Mouse (Mus musculus) kidney, postnatal 0 days (tissue): Measurements from ENCODE around the gene Ablim2. TPM values are rescaled to one million over a fixed set of nuclear protein-coding genes. Genes with fewer than 3 reads are reported as not detected.

Experiments used
- ATAC-seq: fragments of 200-750 bp; cut with Nextera tagmentation; replicated peaks from 2 replicates; pipeline ENCODE4 v1.8.0; 2017; ENCODE audit warnings: low read depth, moderate number of reproducible peaks, moderate TSS enrichment, moderate library complexity; ENCODE audit not compliant: low FRiP score
- DNase-seq: peaks from one replicate; pipeline ENCODE4 v3.0.0-alpha.2; 2016; ENCODE audit warnings: low spot score
- H3K27ac ChIP-seq: fragments of 300-500 bp; sonication (generic); 2 replicates; pipeline ENCODE4 v1.5.1; 2014; ENCODE audit warnings: mild to moderate bottlenecking
- H3K27me3 ChIP-seq: fragments of 300-500 bp; sonication (generic); 2 replicates; pipeline ENCODE4 v1.6.1; 2014; ENCODE audit warnings: low read length, mixed read lengths; ENCODE audit not compliant: insufficient read depth
- H3K36me3 ChIP-seq: fragments of 300-500 bp; sonication (generic); 2 replicates; pipeline ENCODE4 v1.6.1; 2014; ENCODE audit warnings: low read length, mixed read lengths; ENCODE audit not compliant: insufficient read depth
- H3K4me1 ChIP-seq: fragments of 300-500 bp; sonication (generic); replicated peaks from 2 replicates; pipeline ENCODE4 v1.6.1; 2014; ENCODE audit warnings: antibody characterized with exemption, low read length, mixed read lengths; ENCODE audit not compliant: insufficient read depth
- H3K4me2 ChIP-seq: fragments of 300-500 bp; sonication (generic); 2 replicates; pipeline ENCODE4 v1.6.1; 2014; ENCODE audit warnings: mild to moderate bottlenecking, low read length, moderate library complexity, mixed read lengths
- H3K4me3 ChIP-seq: fragments of 300-500 bp; sonication (generic); replicated peaks from 2 replicates; pipeline ENCODE4 v1.5.1; 2014; ENCODE audit warnings: low read depth, low read length
- H3K9ac ChIP-seq: fragments of 300-500 bp; sonication (generic); 2 replicates; pipeline ENCODE4 v1.6.1; 2014; ENCODE audit warnings: low read depth, low read length
- H3K9me3 ChIP-seq: fragments of 300-500 bp; sonication (generic); replicated peaks from 2 replicates; pipeline ENCODE4 v1.6.1; 2016; ENCODE audit warnings: low read length, inconsistent platforms, mixed read lengths
- CTCF ChIP-seq: IDR thresholded peaks from 2 replicates; pipeline ENCODE4 v1.5.1; 2016; ENCODE audit warnings: antibody characterized with exemption, low read depth, mild to moderate bottlenecking, moderate library complexity
- WGBS: fragments of 180-500 bp; shearing (Covaris S2); extraction: QIAGEN DNeasy Blood & Tissue Kit; methylation state at CpG from one replicate; pipeline ENCODE4 v1.1.7; 2014; 5-methylcytosine and 5-hydroxymethylcytosine counted together
- polyA plus RNA-seq: library from polyadenylated mRNA; unstranded; fragments of >200 nt; fragmentation: Nextera tagmentation; extraction: Ambion mirVana; gene quantifications from 2 replicates; pipeline ENCODE4 v1.2.1, GENCODE M21; 2015

Ablim2 gene
- polyA plus RNA-seq, 1 experiment from 2014 or later, result 3.9 TPM

DNA sequence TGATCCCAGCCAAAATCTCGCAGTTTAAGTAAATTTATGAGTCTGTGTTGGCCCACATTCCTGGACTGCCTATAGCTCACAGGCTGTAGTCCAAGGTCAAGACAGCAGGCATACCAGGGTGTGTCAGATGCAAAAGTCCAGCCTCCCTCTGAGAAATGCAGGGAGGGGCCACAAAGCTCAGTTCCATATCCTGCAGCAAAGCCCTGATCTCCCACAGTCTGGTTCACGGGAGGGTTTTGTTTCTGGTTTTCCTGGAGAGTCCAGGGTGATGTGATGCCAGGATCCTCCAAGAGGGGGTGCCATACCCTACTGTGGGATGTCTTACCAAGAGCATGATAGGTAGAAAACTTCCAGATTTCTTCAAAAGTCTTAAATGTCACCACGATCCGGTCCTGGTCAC lies 39.7 kb upstream of the Ablim2 start:
- ATAC-seq, result peak; percentile 40; the same call in 1 of the 2 replicates
- no peak overlapping the region; the same call in 1 of the 2 replicates for H3K27ac ChIP-seq
- peaks cover 4% of the 10 kb centered on the region; the same call in 1 of the 2 replicates for H3K4me1 ChIP-seq
- peak; percentile 71 for TF ChIP-seq CTCF
- no peak overlapping the region for H3K4me2 ChIP-seq
- H3K36me3 ChIP-seq, result peaks cover 9% of the 10 kb centered on the region; the same call in 1 of the 2 replicates
- peak; percentile 83 for DNase-seq
- no peaks in the 10 kb centered on the region for H3K27me3 ChIP-seq
- no peaks in the 10 kb centered on the region for H3K9me3 ChIP-seq
- no peak overlapping the region for H3K4me3 ChIP-seq
- WGBS, result 23% methylated on average over 4 of the region's 4 CpGs
- no peak overlapping the region for H3K9ac ChIP-seq

DNA sequence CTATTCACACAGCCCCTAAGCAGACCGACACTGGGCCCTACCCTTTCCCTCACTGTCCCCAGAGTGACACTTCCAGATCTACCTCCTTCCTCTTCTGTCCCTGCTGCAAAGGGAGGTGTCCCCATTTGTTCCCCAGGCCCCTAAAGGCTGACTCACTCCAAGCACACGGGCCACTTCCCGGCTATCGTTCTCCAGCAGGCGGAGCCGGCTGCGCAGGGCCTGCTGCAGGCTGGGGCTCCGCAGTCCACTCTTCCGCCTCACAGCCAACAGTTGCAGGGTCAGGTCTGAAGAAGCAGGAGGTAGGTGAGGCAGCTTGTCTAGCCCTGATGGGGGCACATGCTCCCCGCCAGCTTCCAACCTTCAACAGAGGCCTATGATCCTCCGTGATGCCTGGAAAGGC lies 38.9 kb upstream of the Ablim2 start:
- H3K4me1 ChIP-seq, result peaks cover 4% of the 10 kb centered on the region; the same call in 1 of the 2 replicates
- H3K27ac ChIP-seq, result no peak overlapping the region
- H3K4me2 ChIP-seq, result no peak overlapping the region
- DNase-seq (no peak), ATAC-seq (no peak)
- WGBS, result 68% methylated on average over 11 of the region's 11 CpGs
- peak; percentile 13; the same call in 1 of the 2 replicates for TF ChIP-seq CTCF
- no peak overlapping the region for H3K9ac ChIP-seq
- H3K9me3 ChIP-seq, result no peaks in the 10 kb centered on the region
- no peaks in the 10 kb centered on the region for H3K27me3 ChIP-seq
- H3K36me3 ChIP-seq, result peaks cover 9% of the 10 kb centered on the region; the same call in 1 of the 2 replicates
- no peak overlapping the region for H3K4me3 ChIP-seq

DNA sequence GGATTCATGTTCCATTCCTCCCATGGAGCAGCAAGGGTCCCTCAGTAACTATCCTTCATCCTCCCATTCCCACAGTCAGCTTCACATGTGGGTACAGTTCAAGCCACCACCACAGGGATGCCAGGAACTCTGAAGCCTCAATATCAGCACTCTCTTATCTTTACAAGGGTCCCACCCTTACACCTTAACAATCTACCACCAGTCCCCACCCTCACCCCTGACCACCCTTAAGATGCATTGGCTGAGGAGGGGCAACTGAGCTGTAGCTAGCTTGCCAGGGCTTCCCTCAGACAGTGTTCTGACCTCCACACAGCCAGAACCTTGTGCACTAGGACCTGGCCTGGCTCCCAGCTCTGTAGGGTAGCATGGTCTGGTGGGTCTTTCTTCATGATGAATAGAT lies 38.3 kb upstream of the Ablim2 start:
- no peak overlapping the region for H3K9ac ChIP-seq
- no peaks in the 10 kb centered on the region for H3K27me3 ChIP-seq
- peaks cover 4% of the 10 kb centered on the region; the same call in 1 of the 2 replicates for H3K4me1 ChIP-seq
- DNase-seq (no peak), ATAC-seq (no peak)
- TF ChIP-seq CTCF, result no peak
- H3K9me3 ChIP-seq, result no peaks in the 10 kb centered on the region
- no peak overlapping the region for H3K4me2 ChIP-seq
- H3K27ac ChIP-seq, result no peak overlapping the region
- peaks cover 9% of the 10 kb centered on the region; the same call in 1 of the 2 replicates for H3K36me3 ChIP-seq
- no peak overlapping the region for H3K4me3 ChIP-seq

DNA sequence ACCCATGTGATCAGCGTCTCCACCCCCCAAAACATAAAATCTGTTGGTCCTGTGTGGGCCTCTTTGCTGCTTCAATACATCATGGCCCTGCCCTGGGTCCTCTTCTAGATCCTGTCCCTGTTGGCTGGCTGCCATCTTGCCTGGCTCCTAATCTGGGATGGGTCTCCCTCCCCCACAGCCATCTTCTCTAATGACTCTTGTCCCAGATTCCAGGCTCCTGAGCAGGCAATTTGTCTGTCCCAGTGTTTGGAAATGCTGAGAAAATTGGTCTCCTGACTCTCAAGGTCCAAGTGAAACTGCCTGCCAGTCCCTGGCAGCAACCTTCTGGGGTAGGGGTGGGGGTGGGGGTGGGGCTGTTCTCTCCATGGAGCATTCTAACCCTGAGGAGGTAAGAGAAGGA lies 37.8 kb upstream of the Ablim2 start:
- no peak for TF ChIP-seq CTCF
- H3K4me1 ChIP-seq, result peaks cover 4% of the 10 kb centered on the region; the same call in 1 of the 2 replicates
- no peaks in the 10 kb centered on the region for H3K9me3 ChIP-seq
- ATAC-seq (no peak), DNase-seq (no peak)
- no peaks in the 10 kb centered on the region for H3K27me3 ChIP-seq
- H3K4me3 ChIP-seq, result no peak overlapping the region
- no peak overlapping the region for H3K4me2 ChIP-seq
- no peak overlapping the region for H3K27ac ChIP-seq
- peaks cover 9% of the 10 kb centered on the region; the same call in 1 of the 2 replicates for H3K36me3 ChIP-seq
- WGBS, result 93% methylated on average over 1 of the region's 1 CpGs
- no peak overlapping the region for H3K9ac ChIP-seq

DNA sequence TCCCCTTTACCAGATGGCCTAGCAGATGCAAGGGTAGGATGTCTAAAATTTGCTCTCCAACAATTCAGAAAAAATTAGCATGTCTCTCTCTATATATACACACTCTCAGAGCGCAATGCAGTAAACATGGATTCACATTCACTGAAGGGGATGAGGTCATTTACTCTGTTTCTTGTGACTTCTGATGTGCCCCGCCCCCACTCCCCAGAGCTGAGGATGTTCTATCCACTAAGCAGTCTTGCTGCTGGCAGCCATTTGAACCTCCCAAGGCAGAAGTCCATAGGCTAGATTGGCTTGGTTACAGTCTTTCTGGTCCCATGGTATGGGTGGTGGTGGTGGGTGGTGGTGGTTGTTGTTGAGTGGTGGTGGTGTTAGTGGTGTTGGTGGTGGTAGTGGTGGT lies 35.7 kb upstream of the Ablim2 start:
- Histone ChIP-seq H3K9ac (no peak overlapping the region), H3K9me3 (no peaks in the 10 kb centered on the region), H3K4me3 (no peak overlapping the region), H3K27me3 (no peaks in the 10 kb centered on the region), H3K36me3 (peaks cover 2% of the 10 kb centered on the region; the same call in 1 of the 2 replicates), H3K4me1 (peaks cover 4% of the 10 kb centered on the region; the same call in 1 of the 2 replicates), H3K27ac (no peak overlapping the region), H3K4me2 (no peak overlapping the region)
- no peak for TF ChIP-seq CTCF
- no peak for DNase-seq
- WGBS, result 96% methylated on average over 2 of the region's 2 CpGs
- ATAC-seq, result no peak

DNA sequence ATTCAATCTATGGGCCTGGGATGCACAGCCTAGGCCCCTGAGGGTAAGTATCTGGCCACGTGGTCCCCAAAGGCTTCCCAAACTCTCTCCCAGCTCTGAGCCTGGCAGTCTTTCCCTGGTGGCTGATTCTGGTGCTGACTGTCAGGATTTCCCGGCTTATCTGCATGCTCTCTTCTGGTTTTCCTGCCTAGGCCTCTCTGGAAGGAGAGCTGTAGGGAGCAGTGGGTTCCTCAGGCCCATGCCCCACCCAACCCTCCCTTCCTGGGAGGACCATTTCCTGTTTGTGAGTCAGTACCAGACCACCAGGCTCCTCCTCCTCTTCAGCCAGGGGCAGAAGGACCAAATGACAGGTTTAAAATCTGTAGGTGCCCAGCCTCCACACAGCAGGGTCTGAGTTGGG lies 35.0 kb upstream of the Ablim2 start:
- H3K9ac ChIP-seq, result no peak overlapping the region
- H3K4me3 ChIP-seq, result no peak overlapping the region
- 0 out of 2 replicates have a peak overlapping the region, but pooled peaks have one; percentile 40 for H3K27ac ChIP-seq
- no peaks in the 10 kb centered on the region for H3K9me3 ChIP-seq
- DNase-seq (peak; percentile 46), ATAC-seq (no peak)
- TF ChIP-seq CTCF, result no peak
- no peaks in the 10 kb centered on the region for H3K27me3 ChIP-seq
- H3K4me2 ChIP-seq, result no peak overlapping the region
- no peaks in the 10 kb centered on the region; the same call in 1 of the 2 replicates for H3K36me3 ChIP-seq
- 52% methylated on average over 2 of the region's 2 CpGs for WGBS
- peaks cover 4% of the 10 kb centered on the region; the same call in 1 of the 2 replicates for H3K4me1 ChIP-seq

DNA sequence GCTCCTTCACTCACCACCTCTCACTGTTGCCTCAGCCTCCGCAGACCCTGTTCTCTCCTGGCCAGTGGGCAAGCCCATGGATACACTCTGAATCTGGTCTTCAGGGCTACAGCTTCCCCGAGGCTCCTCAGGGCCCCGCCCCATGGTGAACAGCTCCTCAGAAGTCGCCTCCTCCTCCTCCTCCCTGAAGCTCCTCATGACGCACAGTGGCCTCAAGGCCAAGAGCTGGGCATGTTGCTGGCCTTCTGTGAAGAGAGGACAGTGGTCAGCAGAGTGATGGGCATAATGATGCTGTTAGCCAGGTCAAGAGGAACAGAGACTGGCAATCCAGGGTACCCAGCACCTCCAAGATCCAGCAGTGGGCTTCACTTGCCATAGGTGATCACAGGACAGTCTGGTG lies 33.8 kb upstream of the Ablim2 start:
- no peaks in the 10 kb centered on the region for H3K27me3 ChIP-seq
- H3K27ac ChIP-seq, result no peak overlapping the region
- ATAC-seq, result no peak
- no peak overlapping the region for H3K4me2 ChIP-seq
- no peak overlapping the region for H3K9ac ChIP-seq
- no peak for TF ChIP-seq CTCF
- 74% methylated on average over 5 of the region's 5 CpGs for WGBS
- H3K9me3 ChIP-seq, result no peaks in the 10 kb centered on the region
- no peaks in the 10 kb centered on the region; the same call in 1 of the 2 replicates for H3K36me3 ChIP-seq
- peaks cover 6% of the 10 kb centered on the region for H3K4me1 ChIP-seq
- DNase-seq, result no peak
- no peak overlapping the region for H3K4me3 ChIP-seq
